Mouse (Mus musculus) right cerebral cortex, adult 2 months (tissue): ENCODE measurements around the gene Tfap4.

Experiments used
- DNase-seq, 2 experiments: peaks; one replicate each; pipeline ENCODE4 v3.0.0; 2021 to 2022; ENCODE audit warnings: low spot score in 2 of 2

The Tfap4 gene

DNA sequence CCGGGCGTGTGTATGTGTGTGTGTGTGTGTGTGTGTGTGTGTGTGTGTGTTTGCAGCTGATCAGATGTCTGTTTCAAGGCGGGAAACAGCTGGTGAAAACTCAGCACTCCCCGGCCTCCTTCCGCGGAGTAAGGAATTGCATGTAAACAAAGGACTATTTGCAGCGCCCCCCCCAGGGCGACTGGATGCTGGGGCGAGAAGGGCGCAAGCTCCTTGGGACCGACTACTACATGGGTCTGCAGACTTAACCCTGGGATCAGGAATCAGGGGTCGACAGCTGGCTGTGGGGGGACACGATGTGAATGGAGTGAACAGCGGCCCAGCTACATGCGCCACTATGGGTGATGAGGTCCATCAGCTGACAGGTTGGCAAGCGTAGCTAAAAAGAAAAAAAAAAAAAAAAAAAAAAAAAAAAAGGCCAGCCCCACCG lies at the start of gene Tfap4:
Gene Tfap4 (minus strand): TSS at position 140 of the 430 bp plus-strand sequence.
- DNase-seq, result peak; percentile 77 to 87

DNA sequence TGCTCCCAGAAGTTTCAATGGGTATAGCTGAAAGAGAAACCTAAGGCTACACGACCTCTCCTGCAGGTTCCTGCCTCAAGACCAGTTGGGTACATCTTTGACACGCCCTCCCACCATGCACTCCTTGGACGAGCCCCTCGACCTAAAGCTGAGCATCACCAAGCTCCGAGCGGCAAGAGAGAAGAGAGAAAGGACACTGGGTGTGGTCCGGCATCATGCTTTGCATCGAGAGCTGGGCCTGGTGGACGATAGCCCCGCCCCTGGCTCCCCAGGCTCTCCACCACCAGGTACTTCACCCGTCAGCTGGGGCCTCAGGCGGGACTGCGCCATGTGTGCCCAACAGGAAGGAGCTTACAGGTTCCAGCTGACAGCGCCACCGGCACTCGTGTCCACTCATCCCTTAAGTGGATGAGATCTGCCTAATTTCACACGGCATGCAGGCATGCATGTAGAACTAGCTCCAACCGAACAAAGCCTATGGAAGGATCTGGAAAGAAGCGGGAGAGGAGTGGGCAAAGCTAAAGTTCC lies 48.9 kb upstream of the Tfap4 start:
- no peak for DNase-seq

DNA sequence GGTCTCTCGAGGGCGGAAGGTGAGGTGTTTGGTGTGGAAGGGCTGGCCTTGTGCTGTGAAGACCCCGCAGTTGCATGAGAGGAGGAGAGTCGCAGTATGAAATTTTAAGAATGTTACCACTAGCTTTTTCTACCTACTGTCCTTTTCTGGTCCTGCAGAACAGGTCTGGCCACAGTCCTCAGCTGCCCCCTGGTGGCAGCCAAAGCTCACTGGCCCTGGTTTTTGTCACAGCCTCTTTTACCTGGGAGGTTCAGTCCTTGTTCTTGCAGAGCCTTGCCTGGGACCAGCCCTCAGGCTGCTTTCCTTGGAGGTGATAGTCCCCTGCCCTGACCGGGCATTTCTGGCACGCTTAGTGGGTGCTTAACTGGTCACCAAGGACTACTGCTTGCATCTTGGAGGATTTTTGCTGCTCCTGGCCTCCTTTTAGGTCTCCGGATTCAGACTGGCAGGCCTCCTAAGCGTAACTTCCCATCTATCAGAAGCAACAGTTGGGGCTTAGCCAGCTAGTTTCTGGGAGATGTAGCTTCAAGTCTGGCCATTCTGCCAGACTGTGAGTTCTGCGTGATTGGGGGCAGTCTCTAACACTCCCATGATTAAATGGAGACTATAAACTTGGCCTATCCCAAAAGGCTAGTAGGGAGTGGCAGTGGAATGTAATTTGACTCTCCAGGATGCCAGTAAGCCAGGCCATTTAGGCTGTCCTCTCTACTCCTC lies 48.3 kb upstream of the Tfap4 start:
- DNase-seq, result peak; percentile 81 to 87

DNA sequence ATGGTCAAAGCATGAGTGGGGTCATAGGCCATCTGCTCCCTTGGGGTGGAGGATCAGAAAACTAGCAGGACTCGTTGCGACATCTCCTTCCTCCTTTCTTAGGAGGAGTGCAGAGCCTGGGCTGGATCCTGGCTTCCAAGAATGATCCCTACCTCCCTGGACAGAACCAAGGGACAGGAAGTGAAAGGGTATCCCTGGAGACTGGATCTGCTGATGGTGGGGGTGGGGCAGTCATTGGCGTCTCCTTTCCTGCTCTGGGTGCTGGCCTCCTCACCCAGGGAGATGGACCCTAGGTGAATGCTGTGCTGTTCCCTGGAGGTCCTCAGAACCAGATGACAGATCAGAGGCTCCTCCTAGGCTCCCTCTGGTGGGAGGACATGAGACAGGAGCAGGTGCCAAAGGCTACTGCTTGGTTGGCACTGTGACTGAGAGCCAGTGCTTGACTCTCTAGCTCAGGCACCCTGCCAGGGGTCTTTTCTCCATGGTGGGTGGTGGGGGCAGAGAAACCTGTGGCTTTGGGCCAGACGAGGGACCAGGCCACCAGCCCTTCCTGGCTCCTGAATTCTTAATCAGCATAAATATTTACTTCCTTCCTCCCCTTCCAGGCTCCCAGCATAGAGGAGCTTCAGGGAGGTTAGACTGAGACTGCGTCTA lies 46.9 kb upstream of the Tfap4 start:
- peak in 1 of 2 experiments; percentile 33 for DNase-seq

DNA sequence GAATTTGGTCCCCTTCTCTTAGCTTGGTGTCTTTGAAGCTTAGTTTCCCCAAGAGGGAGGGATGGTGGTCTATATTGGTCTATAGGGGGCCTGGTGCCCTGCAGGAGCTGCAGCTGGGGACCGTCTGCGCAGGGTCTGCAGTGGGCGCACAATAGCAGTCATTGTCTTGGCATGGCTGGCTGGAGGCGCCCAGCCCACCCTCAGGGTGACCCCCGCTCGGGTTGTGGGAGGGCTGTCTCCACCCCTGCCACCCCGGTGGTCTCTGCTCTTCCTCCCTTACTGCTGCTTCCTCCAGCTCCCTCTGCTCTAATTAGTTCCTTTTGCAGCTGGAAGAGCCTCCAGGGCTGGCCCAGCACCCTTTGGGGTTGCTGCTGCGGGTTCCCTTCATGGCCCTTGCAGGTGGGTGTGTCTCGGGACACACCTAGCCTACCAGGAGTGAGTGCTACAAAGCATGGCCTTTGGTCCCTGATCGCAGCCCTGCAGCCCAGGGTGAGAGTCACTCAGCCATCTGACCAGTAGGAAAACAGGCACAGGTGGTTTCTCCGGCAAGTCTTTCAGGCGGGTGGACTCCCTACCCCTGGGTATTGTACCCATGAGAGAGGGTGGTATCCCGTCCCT lies 46.0 kb upstream of the Tfap4 start:
- no peak for DNase-seq

DNA sequence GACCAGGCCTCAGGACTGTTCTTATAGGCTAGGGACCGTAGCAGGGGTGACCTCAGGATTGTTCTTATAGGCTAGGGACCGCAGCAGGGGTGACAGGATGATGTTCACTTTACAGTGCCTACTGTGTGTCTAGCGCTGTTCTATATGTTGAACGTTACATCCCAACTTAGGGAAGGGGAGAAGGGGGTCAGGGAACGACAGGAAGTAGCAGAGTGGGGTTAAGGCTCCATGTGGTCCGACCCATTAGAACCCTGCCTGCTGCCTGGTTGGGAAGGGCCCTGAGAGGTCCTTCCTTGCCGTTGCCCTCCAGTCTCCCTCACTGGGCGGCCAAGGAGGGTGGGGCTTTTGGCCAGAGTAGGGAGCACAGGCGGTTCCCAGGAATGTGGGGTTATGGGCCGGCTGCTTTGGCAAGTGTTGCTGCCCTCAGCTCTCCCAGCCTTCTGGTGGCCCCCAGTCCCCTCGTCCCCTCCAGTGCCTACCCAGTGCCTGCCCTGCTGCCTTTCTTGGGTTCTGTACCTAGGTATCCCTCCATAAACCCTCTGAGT lies 44.7 kb upstream of the Tfap4 start:
- DNase-seq, result no peak

DNA sequence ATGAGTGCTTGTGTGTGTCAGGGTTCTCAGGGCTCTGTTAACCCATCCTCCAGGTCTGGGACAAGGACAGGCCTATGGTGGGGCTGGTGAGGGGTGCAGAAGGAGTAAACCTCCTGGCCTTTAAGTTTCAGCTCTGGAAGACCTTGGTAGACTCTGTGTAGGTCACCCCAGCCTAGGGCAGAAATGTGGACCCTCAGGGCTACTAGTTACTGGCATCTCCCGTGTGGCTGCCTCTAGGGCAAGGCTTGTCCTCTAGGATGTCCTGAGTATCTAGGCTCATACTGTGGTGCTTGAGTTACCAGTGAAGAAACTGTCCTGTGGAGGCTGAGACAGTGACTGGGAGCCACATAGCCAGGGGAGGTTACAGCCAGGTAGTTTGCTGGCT lies 43.8 kb upstream of the Tfap4 start:
- DNase-seq, result no peak

DNA sequence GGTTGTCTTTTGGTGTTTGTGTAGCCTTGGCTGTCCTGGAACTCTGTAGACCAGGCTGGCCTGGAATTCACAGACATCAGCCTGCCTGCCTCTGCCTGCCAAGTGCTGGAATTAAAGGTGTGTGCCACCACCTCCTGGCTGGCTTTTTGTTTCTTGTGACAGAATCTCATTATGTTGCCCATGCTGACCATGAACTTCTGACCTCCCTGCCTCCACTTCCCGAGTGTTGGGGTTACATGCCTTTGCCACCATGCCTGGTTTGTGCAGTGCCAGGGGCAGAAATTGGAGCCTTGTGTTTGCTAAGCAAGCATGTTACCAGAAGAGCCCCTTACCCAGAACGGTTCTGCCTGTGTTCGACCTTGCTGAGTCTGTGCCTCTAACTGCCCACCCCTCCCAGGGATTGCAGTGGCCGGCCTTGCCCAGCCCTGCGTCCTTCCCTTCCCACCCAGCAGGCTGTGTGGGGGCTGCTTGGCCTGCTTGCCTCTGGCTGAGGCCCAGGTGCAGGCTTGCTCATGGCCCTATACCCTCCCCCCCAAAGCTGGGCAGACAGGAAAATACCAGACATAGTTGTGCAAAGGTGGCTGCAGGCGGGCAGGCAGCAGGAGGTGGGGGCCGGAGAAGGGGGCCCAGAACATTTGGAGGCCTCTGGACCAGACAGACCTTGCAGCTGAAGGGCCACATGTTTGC lies 43.3 kb upstream of the Tfap4 start:
- DNase-seq, result no peak

DNA sequence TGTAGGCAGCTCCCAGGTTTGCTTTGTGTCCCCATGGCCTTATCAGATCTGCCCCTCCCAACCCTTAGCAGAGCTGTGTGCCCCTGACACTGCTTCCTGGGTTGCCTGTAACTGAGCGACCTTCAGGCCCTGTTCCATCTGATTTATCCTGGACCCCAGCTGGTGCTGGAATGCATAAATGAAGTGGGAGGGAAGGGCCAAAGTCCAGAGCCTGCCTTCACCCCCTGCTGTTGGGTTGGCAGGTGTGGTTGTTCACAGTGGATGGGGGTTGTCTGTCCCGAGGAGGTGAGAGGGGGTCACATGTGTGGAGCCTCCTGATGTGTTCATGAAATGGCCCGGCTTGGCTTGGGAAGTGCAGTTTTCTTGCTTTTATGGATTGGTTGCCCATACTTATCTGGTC lies 42.5 kb upstream of the Tfap4 start:
- DNase-seq, result no peak

DNA sequence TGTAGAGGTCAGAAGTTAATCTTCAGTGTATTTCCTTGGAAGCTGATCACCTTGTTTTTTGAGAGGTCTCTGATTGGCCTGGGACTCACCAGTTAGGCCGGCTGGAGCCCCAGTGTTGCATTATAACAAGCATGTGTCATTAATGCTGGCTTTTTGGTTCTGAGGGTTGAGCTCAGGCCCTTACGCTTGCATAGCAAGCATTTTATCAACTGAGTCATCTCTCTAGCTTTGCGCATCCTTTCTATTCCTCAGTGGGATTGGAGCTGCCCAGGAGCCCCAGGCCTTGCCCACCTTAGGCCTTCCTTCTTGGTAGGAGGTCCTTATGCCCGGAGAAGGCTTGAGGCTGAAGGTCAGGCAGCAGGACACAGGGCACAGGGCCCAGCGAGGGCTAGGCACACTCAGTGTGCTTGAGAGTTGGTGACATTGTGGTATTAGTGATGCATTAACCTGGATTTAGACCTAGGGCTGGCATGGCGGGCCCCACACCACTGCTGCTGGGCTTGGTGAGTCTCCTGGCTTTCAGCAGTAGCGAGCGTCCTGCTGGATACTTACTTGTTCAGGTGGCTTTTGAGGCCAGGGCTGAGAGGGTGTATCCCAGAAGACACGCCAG lies 41.2 kb upstream of the Tfap4 start:
- no peak for DNase-seq

DNA sequence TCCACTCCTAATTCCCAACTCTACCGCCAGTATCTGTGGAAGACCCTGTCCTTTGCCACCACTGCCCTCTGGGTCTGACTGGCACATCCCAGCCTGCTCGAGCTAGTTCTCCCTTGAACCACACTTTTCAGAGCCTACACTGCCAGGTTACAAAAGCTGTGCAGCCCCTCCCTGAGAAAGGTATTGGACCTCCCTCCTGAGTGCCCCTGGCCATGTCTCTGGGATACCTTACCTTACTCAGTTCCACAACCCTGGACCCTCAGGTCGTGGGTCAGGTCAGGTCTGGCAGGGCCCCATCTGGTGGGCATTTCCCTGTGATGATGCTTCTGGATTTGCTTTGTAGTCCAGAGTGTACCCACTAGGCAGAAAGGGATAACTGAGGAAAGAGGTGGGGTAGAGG lies 40.0 kb upstream of the Tfap4 start:
- DNase-seq, result no peak

DNA sequence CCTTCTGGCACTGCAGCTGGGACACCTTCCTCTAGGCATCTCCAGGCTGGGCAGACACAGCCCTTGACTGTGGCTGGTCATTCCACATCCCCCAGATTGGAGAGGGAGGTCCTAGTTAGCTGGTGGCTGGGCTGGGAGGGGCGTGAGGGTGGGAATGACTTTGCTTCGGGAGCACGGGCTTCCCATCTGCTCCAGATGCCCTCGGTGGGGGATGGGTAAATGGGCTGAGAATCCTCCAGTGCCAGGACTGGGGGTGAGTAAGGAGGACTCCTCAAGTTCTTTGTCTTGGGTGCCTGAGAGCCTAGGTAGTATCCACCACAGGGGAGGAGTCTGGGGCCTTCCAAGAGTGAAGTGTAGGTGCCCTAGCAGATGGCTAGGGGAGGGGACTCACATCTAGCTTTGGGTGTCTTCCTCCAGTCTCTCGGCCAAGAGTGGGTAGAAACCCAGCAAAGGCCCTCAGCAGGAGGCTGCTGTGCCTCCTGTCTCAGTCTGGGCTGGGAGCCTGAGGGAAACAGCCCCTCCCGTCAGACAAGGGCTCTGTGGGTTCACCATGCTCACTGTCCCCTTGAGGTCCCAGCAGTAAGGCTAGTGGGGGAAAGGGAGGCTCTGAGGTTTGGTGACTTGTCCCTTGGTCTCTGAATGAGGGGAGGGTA lies 39.4 kb upstream of the Tfap4 start:
- DNase-seq, result no peak

DNA sequence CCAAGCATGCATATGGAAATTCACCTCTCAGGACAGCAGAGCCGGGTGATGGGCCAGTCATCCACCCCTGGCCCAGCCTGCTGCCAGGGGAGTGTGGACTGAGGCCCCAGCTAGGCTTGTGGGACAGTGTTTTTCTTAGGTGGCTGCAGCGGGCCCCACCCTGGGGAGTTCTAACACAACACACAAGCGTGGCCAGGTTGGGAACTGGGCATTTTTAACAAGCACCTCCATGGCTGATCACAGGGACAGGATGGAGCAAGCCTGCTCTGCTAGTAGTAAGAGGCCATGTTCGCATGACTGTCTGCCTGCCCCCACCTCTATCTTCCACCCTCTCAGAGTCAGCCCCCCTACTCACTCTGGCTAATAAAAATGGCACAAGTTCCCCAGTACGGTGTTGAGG lies 38.4 kb upstream of the Tfap4 start:
- DNase-seq, result no peak

DNA sequence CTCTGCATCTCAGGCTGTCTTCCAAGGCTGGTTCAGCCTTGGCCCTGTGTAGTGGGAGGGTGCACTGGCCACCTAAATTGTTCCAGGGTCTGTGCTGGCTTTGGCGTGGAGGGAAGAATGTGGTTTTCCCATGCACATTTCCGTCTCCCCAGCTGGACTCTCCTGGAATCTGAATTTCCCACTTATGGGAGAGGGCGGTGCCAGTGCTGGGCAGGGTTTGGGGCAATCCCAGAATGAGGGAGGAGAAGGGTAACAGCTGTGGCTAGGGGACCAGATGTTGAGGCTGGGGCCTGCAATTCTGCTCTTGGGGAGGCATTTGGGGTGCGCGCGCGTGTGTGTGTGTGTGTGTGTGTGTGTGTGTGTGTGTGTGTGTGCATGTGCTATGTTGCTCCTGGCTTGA lies 37.6 kb upstream of the Tfap4 start:
- DNase-seq, result no peak

DNA sequence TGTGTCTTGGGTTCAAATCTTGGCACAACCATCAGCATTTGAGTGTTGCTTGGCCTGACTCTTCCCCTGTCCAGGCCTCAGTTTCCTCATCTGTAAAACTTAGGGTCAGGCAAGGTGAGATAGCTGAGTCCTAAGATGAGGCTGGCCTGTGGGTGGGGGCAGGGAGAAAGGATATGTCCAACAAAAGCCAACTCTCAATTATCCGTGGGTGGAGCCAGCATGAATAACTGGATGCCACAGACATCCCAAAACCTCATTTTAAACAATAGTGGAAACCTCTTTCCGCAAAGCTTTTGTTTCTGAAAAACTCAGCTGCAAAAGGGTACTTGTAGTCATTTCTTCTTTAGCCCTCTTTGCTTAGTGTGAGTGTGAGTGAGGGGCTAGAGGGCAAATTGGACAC lies 37.2 kb upstream of the Tfap4 start:
- DNase-seq, result no peak

DNA sequence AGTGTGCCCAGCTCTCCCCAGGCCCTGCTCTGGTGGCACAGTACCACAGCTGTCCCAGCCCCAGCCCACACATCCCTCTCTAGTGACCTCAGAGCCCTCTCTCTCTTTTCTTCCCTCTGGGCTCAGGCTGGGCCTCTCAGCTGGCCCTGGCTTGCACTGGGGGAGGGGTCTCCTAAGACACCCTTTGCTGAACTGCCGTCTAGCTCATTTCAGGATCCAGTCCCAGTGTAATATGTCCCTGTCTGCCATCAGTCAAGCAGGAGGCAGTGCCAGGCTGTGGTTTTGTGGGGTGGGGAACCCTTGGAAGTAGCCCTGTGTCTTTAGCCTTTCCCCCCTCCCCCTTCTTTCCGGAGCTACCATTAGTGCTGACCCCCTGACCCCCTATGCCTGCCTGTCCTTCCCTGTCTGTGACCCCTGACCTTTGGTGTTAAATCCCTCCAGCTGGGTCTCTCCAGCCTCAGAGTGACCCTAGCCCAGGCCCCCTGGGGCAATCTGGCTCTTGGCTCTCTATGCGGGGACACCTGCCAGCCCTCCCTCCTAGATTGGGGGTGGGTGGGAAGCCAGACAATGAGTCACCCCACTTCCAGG lies 36.6 kb upstream of the Tfap4 start:
- DNase-seq, result no peak

DNA sequence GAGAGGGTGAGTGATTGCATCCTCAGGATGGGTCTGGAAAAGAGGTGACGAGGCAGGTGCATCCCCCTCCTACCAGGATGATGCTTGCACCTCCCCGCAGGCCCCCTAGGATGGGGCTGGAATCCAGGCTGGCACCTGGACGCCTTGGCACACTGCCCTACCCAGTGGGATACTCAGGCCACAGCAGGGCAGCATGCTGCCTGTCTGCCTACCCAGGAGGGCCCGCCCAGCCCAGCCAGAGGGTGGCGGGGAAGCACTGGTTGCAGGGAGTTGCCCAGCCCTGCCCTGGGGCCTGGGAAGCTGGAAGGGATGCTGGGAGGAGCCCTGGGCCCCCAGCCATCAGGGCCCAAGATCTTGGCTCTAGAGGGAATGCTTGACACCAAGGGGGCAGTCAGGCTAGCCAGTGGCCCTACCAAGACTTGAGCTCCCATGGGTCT lies 35.9 kb upstream of the Tfap4 start:
- DNase-seq, result no peak

DNA sequence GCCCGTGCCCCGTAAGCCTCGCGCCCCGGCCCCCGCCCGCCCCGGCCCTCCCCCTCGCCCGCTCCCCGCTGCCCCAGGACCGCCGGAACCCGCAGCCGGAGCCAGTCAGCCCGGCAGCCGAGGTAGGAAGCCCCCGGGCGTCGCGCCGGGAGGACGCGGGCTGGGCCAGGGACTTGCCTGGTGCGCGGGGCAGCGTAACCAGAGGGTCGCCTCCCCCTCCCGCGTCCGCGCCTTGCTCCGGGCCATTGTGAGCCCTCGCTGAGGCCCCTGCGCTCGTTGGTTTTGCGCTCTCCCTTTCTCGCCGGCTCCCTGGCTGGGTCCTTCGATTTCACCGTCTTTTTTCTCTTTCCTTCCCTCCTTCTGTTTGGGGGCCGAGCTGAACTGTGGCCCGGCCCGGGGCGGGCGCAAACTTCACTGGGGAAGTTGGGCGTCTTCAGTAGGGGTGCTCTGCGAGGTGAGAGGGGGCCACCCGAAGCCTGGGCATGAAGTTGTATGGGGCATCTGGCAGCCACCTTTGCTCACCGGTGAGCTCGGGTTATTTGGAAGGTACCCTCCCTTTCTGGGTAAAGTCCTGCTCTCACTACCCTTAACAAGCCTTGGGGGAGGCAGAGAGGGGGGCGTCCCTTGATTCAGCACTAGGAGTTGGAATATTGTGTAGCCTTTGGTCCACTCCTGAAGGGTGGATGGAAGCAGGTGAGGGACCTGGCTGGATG lies 35.3 kb upstream of the Tfap4 start:
- no peak for DNase-seq

DNA sequence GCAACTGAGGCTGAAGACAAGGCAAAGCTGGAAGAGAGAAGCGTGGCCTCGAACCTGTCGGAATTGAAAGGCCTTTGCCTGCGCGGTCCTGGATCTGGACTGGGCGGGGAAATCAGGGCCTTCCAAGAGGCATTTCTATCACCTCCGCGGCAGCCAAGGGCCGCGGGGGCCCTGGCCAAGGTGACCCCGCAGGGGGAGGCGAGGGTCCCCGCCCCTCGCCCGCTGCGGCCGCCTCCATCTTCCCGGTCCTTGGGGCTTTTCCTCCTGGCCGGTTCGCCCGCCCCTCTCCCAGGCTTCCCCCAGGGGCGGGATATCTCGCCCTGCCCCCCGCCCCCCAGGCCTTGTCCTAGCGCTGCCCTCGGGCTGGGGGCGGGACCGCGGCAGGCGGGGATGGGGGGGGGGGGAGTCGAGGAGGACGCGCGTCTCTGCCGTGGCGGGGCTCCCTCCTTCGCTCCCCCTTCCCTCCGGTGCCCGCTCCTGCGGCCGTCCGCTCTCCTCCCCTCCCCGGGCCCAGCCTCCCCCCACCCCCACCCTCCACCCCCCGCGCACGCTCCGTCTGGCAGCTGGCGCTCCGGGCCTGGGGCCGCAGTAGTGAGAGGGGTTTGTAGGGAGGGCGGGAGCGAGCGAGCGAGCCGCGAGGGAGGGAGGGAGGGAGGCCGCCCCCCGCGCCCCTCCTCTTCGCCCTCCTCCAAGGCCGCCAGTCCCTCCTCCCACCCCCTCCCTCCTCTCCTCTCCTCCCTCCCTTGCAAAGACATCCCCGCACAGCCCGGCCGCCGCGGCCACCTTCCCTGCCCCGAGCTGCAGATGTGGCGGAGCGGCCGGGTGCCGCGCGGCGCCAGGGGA lies 34.5 kb upstream of the Tfap4 start, which contains the start of gene Glis2:
Gene Glis2 (plus strand): TSS at position 743 of the 843 bp plus-strand sequence.
- peak in 1 of 2 experiments; percentile 42 for DNase-seq
